Mouse (Mus musculus) midbrain, embryonic 10.5 days (tissue): ENCODE measurements around the gene Crtap. TPM values are rescaled to one million over a fixed set of nuclear protein-coding genes. Genes with fewer than 3 reads are reported as not detected.

ENCODE experiments used
- DNase-seq: peaks from one replicate; pipeline ENCODE4 v3.0.0-alpha.2; 2017; ENCODE audit warnings: low spot score
- H3K27ac ChIP-seq: fragments of 300-500 bp; sonication (generic); replicated peaks from 2 replicates; pipeline ENCODE4 v1.5.1; 2016; ENCODE audit warnings: mild to moderate bottlenecking
- H3K27me3 ChIP-seq: fragments of 300-500 bp; sonication (generic); 2 replicates; pipeline ENCODE4 v1.6.1; 2016; ENCODE audit warnings: low read depth, mild to moderate bottlenecking; ENCODE audit not compliant: poor library complexity, severe bottlenecking
- H3K36me3 ChIP-seq: fragments of 300-500 bp; sonication (generic); 2 replicates; pipeline ENCODE4 v1.6.1; 2016; ENCODE audit warnings: mild to moderate bottlenecking, moderate library complexity
- H3K4me1 ChIP-seq: fragments of 300-500 bp; sonication (generic); 2 replicates; pipeline ENCODE4 v1.6.1; 2016
- H3K4me3 ChIP-seq: fragments of 300-500 bp; sonication (generic); 2 replicates; pipeline ENCODE4 v1.5.1; 2016; ENCODE audit warnings: mild to moderate bottlenecking, moderate library complexity
- H3K9me3 ChIP-seq: fragments of 300-500 bp; sonication (generic); replicated peaks from 2 replicates; pipeline ENCODE4 v1.6.1; 2016; ENCODE audit warnings: mild to moderate bottlenecking
- WGBS: fragments of 180-500 bp; shearing (Covaris S2); methylation state at CpG from one replicate; pipeline ENCODE4 v1.1.7; 2016; 5-methylcytosine and 5-hydroxymethylcytosine counted together
- polyA plus RNA-seq: library from polyadenylated mRNA; unstranded; fragments of >200 nt; fragmentation: Nextera tagmentation; extraction: Ambion mirVana; gene quantifications from 2 replicates; pipeline ENCODE4 v1.2.1, GENCODE M21; 2016

Gene Crtap
- 35.7 and 38.2 TPM in 2 replicates for polyA plus RNA-seq

DNA sequence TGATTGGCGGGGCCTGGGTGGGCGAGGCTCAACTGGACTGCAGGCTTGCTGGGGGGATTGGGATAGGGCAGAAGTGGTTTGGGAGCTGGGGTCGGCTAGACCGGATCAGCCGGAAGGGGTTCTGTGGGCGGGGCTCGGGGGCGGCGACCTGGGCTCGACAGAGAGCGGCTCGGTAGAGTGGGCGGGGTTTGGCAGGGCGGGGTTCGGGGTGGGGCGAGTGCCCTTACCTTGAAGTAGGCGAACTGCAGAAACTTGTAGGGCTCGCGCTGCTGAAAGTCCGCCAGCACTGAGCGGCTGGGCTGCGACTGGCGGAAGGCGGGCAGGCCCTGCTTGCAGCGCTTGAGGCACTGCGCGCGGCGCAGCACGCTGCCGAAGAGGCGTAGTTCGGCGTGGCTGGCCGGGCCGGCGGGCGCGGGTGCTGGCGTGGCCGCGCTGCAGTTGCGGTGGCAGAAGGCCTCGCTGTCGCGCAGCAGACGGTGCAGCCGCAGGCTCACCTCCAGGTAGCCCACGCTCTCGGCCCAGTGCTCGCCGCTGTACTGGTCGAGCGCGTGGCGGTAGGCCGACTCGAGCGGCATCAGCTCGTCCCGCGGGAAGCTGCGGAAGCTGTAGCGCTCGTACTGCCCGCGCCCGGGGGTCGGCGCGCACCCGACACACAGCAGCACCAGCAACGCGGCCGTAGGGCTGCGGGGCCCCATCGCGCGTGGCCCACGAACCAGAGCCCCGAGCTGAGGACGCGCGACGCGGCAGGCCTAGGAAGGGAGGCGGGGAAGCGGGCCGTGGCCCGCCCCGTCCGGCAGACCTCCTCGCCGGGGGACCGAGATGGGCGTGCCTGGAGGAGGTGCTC, at the start of gene Crtap:
Gene Crtap, minus strand, starts transcription at position 771 of the 844 bp plus-strand sequence.
- Histone ChIP-seq H3K9me3 (no peaks in the 10 kb centered on the region), H3K4me1 (peaks cover 14% of the 10 kb centered on the region), H3K27ac (peak within 1 kb of the TSS; percentile 87), H3K36me3 (no peaks in the 10 kb centered on the region), H3K4me3 (peak within 1 kb of the TSS; percentile 81), H3K27me3 (peaks cover 9% of the 10 kb centered on the region)
- DNase-seq = peak; percentile 74
- under 1% methylated on average over 96 of the region's 96 CpGs for WGBS

DNA sequence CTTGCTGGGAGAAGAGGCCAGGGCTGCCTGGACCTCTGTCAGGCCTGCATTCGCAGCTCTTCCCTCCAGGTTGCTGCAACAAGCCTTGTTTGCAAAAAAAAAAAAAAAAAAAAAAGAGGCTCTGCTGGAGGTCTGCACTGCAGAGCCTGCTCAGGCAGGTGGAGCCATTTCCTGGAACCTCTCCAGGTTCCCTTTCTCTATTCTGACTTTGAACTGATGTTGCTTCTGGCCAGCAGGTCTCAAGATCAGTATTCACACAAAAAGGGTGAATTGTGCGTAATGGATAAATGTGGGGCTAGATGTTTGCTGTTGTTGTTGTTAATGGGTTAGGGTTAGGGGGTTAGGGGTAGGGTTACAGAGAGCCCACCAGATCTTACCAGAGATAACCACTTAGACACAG, 45.2 kb upstream of the Crtap start:
- Histone ChIP-seq H3K27me3 (no peaks in the 10 kb centered on the region), H3K4me3 (no peak overlapping the region), H3K36me3 (peaks cover 44% of the 10 kb centered on the region), H3K4me1 (no peaks in the 10 kb centered on the region), H3K27ac (no peak overlapping the region), H3K9me3 (peaks cover 8% of the 10 kb centered on the region; the same call in 1 of the 2 replicates)
- DNase-seq = no peak
- 81% methylated on average over 2 of the region's 2 CpGs for WGBS

DNA sequence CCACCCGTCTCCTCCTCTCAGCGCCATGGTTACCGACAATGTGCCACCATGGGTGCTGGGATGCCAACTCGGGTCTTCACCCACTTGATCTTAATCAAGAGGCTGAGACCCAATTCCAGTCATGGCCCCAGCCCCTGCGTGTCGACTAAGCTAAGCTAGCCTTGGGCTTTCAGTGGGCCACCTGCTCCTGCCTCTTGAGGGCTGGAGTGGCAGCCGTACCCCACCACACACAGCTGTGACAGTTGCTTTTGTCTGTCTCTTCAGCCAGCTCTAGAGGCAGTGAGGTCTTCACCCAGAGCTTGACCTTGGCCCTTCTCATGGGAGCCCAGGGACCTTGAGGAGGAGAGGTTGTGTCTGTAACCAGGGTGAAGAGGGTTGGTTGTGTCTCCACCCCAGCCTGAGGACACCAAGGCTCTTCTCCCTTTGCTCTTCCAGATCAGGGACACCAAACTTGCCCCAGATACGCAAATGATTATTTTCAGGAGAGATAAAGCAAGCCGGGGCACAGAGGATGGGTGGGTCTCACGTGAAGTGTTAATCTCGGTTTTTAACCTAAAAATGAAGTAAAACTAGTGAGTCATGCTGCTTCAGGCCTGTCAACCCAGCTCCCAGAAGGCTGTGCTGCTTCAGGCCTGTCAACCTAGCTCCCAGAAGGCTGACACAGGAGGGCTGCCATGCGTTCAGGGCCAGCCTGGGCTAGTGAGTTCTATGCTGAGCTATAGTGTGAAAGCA, 37.8 kb upstream of the Crtap start:
- Histone ChIP-seq H3K4me1 (peaks cover 7% of the 10 kb centered on the region; the same call in 1 of the 2 replicates), H3K27ac (no peak overlapping the region), H3K9me3 (peaks cover 11% of the 10 kb centered on the region), H3K36me3 (peaks cover 33% of the 10 kb centered on the region), H3K4me3 (no peak overlapping the region), H3K27me3 (no peaks in the 10 kb centered on the region)
- no peak for DNase-seq
- 88% methylated on average over 12 of the region's 12 CpGs for WGBS

DNA sequence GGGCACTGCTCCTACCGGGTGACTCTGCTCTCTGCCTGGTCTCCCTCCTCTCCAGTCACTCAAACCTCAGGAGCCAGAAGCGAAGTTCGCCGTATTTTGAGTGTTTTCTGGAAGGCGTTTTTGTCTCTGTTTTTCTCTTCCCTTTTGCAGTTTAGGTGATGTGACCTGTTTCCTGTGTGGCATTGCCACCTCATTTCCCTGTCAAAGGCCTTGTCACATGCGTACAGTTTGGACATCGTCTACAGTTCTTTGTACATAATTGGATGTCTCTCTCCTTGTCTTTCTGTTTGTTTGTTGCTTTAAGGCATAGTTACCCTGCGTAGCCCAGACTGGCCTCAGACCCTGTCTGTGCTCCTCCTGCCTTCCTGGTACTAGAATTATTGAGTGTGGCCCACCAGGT, 37.0 kb upstream of the Crtap start:
- DNase-seq = no peak
- WGBS = 93% methylated on average over 8 of the region's 8 CpGs

DNA sequence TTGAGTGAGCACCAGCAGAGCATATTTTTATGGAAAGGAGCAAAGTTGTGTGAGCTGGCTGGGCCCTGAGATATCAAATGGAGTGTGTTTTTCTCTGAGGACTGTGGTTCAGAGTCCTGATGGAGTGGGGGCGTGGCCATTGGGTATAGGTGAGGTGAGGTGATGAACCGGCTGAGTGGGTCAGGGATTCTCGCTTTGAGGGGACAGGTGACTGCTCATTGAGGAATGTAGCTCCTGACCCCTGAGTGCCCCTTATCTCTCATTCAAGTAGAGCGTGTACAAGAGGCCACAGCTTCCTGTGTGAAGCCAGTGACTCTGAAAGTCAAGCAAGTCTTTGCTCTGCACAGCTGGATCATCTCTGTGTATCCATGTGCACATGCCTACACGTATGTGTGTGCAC, 35.7 kb upstream of the Crtap start:
- no peak for DNase-seq
- 89% methylated on average over 5 of the region's 5 CpGs for WGBS
- Histone ChIP-seq H3K27ac (no peak overlapping the region), H3K9me3 (peaks cover 11% of the 10 kb centered on the region), H3K36me3 (peaks cover 34% of the 10 kb centered on the region), H3K4me1 (peaks cover 7% of the 10 kb centered on the region; the same call in 1 of the 2 replicates), H3K4me3 (no peak overlapping the region), H3K27me3 (no peaks in the 10 kb centered on the region)

More for the DNA sequence above, 37.0 kb upstream of the Crtap start:
- H3K27me3 ChIP-seq = no peaks in the 10 kb centered on the region
- peaks cover 7% of the 10 kb centered on the region; the same call in 1 of the 2 replicates for H3K4me1 ChIP-seq
- H3K9me3 ChIP-seq = peaks cover 11% of the 10 kb centered on the region
- peaks cover 35% of the 10 kb centered on the region for H3K36me3 ChIP-seq
- no peak overlapping the region for H3K4me3 ChIP-seq
- H3K27ac ChIP-seq = no peak overlapping the region

DNA sequence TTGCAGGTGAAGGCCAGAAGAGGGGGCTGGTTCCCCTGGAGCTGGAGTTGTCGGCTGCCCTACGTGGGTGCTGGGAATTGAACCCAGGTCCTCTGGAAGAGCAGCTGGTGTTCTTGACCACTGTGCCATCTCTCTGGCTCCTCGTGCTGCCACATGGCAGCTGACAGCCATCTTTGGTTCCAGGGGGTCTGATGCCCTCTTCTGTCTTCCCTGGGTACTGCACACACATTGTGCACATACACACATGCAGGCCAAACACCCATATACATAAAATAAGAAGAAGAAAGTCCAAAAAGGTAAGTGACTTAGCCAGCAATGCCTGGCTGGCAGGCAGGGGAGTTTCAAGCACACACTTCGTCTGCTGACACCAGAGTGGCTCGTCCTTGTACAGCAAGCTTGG, 35.1 kb upstream of the Crtap start:
- WGBS = 94% methylated on average over 5 of the region's 5 CpGs
- no peak overlapping the region for H3K27ac ChIP-seq
- no peak overlapping the region for H3K4me3 ChIP-seq
- peaks cover 7% of the 10 kb centered on the region; the same call in 1 of the 2 replicates for H3K4me1 ChIP-seq
- no peak for DNase-seq
- H3K27me3 ChIP-seq = no peaks in the 10 kb centered on the region
- H3K9me3 ChIP-seq = peaks cover 11% of the 10 kb centered on the region
- H3K36me3 ChIP-seq = peaks cover 32% of the 10 kb centered on the region

DNA sequence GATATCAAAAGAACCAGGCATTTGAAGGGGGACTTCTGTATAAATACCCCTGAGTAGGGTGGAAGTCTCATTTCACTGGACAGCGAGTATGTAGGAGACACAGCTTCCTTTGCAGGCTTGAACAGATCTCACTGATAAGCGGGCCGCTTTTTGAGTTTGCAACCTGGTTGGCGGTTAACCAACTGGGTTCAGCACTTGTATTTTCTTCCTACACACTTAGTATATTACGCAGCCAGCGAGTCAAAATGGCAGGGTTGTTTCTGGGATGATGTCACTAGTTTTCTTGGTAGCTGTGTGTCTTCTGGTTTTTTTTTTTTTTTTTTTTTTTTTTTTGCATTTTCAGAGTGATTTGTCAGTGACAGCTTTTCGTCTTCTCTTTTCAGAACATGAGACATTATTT, 31.3 kb upstream of the Crtap start:
- peaks cover 30% of the 10 kb centered on the region for H3K36me3 ChIP-seq
- H3K4me1 ChIP-seq = no peaks in the 10 kb centered on the region
- no peak overlapping the region for H3K27ac ChIP-seq
- DNase-seq = no peak
- H3K9me3 ChIP-seq = peaks cover 11% of the 10 kb centered on the region
- H3K27me3 ChIP-seq = no peaks in the 10 kb centered on the region
- no peak overlapping the region for H3K4me3 ChIP-seq
- WGBS = 95% methylated on average over 7 of the region's 7 CpGs

DNA sequence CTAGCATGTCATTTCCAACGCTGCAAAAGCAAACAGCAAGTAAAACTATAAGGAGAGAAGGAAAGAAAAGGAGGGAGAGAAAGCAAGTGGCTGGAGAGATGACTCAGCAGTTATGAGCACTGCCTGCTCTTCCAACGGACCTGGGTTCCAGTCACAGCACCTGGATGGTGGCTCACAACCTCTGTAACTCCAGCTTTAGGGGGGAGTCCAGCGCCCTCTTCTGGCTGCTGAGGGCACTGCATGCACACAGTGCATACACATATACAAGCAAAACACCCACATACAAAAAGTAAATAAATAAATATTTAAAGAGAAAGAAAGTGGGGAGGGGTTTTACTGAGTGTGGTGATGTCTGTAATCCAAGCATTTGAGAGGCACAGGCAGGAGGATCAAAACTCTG, 30.6 kb upstream of the Crtap start:
- Histone ChIP-seq H3K4me3 (no peak overlapping the region), H3K4me1 (no peaks in the 10 kb centered on the region), H3K27ac (no peak overlapping the region), H3K9me3 (peaks cover 10% of the 10 kb centered on the region), H3K36me3 (peaks cover 25% of the 10 kb centered on the region), H3K27me3 (no peaks in the 10 kb centered on the region)
- WGBS = 72% methylated on average over 3 of the region's 3 CpGs
- no peak for DNase-seq

DNA sequence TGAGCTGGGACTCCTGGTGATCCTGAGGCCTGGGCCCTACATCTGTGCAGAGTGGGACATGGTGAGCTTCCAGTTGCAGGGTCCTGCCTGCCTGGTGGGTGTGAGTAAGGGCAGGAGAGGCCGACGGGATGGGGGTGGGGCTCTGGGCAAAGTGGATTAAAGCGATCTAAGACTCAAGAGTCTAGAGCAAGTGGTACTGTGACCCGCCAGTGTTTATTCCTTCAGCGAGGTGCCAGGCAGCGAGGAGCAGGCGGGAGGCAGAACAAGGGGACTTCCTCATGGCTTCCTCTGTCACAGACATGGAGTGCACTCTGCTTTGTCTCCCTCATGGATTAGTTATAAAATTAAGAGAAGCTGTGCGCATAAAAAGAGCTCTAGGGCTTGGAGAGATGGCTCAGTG, 30.0 kb upstream of the Crtap start:
- Histone ChIP-seq H3K27ac (no peak overlapping the region), H3K9me3 (peaks cover 4% of the 10 kb centered on the region), H3K27me3 (no peaks in the 10 kb centered on the region), H3K36me3 (peaks cover 19% of the 10 kb centered on the region), H3K4me1 (no peaks in the 10 kb centered on the region), H3K4me3 (no peak overlapping the region)
- no peak for DNase-seq
- 73% methylated on average over 8 of the region's 8 CpGs for WGBS

DNA sequence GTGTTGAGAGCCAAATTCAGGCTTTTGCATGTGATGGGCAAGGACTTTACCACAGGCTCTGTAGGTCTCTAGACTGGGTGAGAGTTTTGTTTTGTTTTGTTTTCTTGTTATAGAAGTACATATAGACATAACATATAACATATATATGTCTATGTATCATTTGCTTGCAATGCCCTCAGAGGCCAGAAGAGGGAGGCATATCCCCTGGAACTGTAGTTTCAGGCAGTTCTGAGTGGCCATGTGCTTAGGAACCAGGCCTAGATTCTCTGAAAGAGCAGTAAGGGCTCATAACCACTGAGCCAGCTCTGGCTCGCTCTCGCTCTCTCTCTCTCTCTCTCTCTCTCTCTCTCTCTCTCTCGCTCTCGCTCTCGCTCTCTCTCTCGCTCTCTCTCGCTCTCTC, 27.7 kb upstream of the Crtap start:
- WGBS = 72% methylated on average over 7 of the region's 7 CpGs
- Histone ChIP-seq H3K4me3 (no peak overlapping the region), H3K36me3 (peaks cover 16% of the 10 kb centered on the region), H3K27ac (no peak overlapping the region), H3K9me3 (no peaks in the 10 kb centered on the region), H3K4me1 (no peaks in the 10 kb centered on the region), H3K27me3 (no peaks in the 10 kb centered on the region)
- DNase-seq = peak; percentile 55

DNA sequence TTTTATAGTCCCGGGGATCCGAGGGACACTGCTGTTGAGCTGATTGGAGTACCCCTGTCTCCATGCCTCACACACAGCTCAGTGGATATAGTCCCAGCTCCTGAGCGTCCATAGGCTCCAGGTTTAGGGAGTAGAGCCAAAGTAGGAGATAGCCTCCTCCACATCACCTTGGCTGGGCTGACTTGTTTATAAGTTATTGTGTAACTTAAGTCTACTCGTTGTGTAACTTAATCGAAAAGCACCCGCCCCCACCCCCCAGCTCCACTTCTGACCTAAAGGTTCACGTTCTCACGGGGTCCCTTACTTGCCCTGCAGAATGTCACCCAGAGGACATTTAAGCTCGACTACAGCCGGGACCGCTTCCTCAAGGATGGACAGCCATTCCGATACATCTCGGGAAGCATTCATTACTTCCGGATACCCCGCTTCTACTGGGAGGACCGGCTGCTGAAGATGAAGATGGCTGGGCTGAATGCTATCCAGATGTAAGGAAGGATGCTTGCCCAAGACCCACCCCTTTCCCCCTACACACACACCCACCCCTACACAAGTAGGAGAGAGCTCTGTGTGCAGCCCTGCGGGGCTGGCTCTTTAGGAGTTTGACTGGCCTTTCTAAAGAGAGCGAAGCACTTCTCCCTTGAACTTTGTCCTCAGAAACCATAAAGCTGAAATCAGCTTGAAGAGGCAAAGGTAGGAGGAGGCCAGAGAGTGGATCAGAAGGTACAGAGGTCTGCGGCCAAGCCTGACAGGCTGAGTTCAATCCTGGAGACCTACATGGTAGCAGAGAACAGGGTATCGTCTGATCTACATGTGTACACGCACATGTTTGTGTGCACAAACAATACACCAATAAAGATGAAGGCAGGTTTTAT, 26.4 kb upstream of the Crtap start:
- no peaks in the 10 kb centered on the region for H3K4me1 ChIP-seq
- 93% methylated on average over 21 of the region's 21 CpGs for WGBS
- no peak for DNase-seq
- no peak overlapping the region for H3K4me3 ChIP-seq
- peaks cover 23% of the 10 kb centered on the region for H3K36me3 ChIP-seq
- no peaks in the 10 kb centered on the region for H3K27me3 ChIP-seq
- H3K27ac ChIP-seq = no peak overlapping the region
- peaks cover 5% of the 10 kb centered on the region; the same call in 1 of the 2 replicates for H3K9me3 ChIP-seq

DNA sequence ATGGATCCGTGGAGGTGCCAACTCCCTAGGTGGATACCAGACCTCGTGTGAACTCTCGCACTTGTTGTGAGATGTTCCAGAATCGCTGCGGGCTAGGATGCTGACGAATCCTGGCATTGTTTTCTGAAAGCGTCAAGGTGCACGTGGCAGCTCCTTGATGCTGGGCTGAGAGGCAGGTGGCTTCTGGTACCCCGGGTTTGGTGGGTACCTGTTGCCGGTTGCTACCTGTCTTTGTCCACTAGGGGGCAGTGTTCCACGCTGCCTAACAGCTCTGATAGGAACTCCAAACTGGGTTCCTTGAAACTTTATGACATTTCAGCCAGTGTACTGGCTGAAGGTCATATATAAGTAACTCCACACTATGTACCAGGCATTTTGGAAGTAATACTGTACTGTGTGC, 25.2 kb upstream of the Crtap start:
- DNase-seq = peak; percentile 59
- Histone ChIP-seq H3K4me3 (no peak overlapping the region), H3K27ac (no peak overlapping the region), H3K36me3 (peaks cover 29% of the 10 kb centered on the region), H3K27me3 (no peaks in the 10 kb centered on the region), H3K9me3 (peaks cover 13% of the 10 kb centered on the region; the same call in 1 of the 2 replicates), H3K4me1 (no peaks in the 10 kb centered on the region)
- 25% methylated on average over 11 of the region's 11 CpGs for WGBS
